Mouse (Mus musculus) neural tube, embryonic 13.5 days (tissue): Measurements from ENCODE around the gene Gad2. TPM values are rescaled to one million over a fixed set of nuclear protein-coding genes. Genes with fewer than 3 reads are reported as not detected.

Experiments used
- ATAC-seq: fragments of 200-750 bp; cut with Nextera tagmentation; 2 replicates; pipeline ENCODE4 v1.8.0; 2017; ENCODE audit warnings: low read depth, mild to moderate bottlenecking, moderate TSS enrichment, moderate library complexity
- H3K27ac ChIP-seq: fragments of 300-500 bp; sonication (generic); replicated peaks from 2 replicates; pipeline ENCODE4 v1.5.1; 2015; ENCODE audit warnings: moderate library complexity, mild to moderate bottlenecking, inconsistent platforms
- H3K27me3 ChIP-seq: fragments of 300-500 bp; sonication (generic); 2 replicates; pipeline ENCODE4 v1.6.1; 2015; ENCODE audit warnings: mild to moderate bottlenecking, inconsistent platforms
- H3K36me3 ChIP-seq: fragments of 300-500 bp; sonication (generic); 2 replicates; pipeline ENCODE4 v1.6.1; 2015; ENCODE audit warnings: mild to moderate bottlenecking, inconsistent platforms
- H3K4me1 ChIP-seq: fragments of 300-500 bp; sonication (generic); replicated peaks from 2 replicates; pipeline ENCODE4 v1.6.1; 2015; ENCODE audit warnings: inconsistent platforms
- H3K4me2 ChIP-seq: fragments of 300-500 bp; sonication (generic); 2 replicates; pipeline ENCODE4 v1.6.1; 2015; ENCODE audit warnings: inconsistent platforms, mild to moderate bottlenecking, moderate library complexity
- H3K4me3 ChIP-seq: fragments of 300-500 bp; sonication (generic); 2 replicates; pipeline ENCODE4 v1.5.1; 2015; ENCODE audit warnings: mild to moderate bottlenecking, inconsistent platforms
- H3K9ac ChIP-seq: fragments of 300-500 bp; sonication (generic); 2 replicates; pipeline ENCODE4 v1.6.1; 2015; ENCODE audit warnings: moderate library complexity, mild to moderate bottlenecking, inconsistent platforms
- H3K9me3 ChIP-seq: fragments of 300-500 bp; sonication (generic); 2 replicates; pipeline ENCODE4 v1.6.1; 2016; ENCODE audit warnings: inconsistent platforms
- WGBS: fragments of 180-500 bp; shearing (Covaris S2); methylation state at CpG from one replicate; pipeline ENCODE4 v1.1.7; 2015; 5-methylcytosine and 5-hydroxymethylcytosine counted together
- polyA plus RNA-seq: library from polyadenylated mRNA; unstranded; fragments of >200 nt; fragmentation: Nextera tagmentation; extraction: Ambion mirVana; gene quantifications from 2 replicates; pipeline ENCODE4 v1.2.1, GENCODE M21; 2015

Gene Gad2
- polyA plus RNA-seq, 1 experiment from 2014 or later: 40.2 TPM

GRCm38 (mm10) chr2:22671348-22671747 is 49.3 kb downstream of the Gad2 start:
- no peak overlapping the region for H3K9ac ChIP-seq
- H3K4me1 ChIP-seq: no peaks in the 10 kb centered on the region
- H3K9me3 ChIP-seq: no peaks in the 10 kb centered on the region
- no peak overlapping the region for H3K4me2 ChIP-seq
- no peaks in the 10 kb centered on the region for H3K27me3 ChIP-seq
- no peak overlapping the region for H3K4me3 ChIP-seq
- 70% methylated on average over 1 of the region's 1 CpGs for WGBS
- peaks cover 25% of the 10 kb centered on the region for H3K36me3 ChIP-seq
- H3K27ac ChIP-seq: no peak overlapping the region
- ATAC-seq: no peak

GRCm38 (mm10) chr2:22677066-22677465 is 55.1 kb downstream of the Gad2 start:
- Histone ChIP-seq H3K27ac (no peak overlapping the region), H3K4me2 (no peak overlapping the region), H3K27me3 (no peaks in the 10 kb centered on the region), H3K4me1 (no peaks in the 10 kb centered on the region), H3K36me3 (peaks cover 28% of the 10 kb centered on the region; the same call in 1 of the 2 replicates), H3K9me3 (no peaks in the 10 kb centered on the region), H3K4me3 (no peak overlapping the region), H3K9ac (no peak overlapping the region)
- ATAC-seq: no peak
- 42% methylated on average over 8 of the region's 8 CpGs for WGBS

- ATAC-seq: no peak
- H3K9ac ChIP-seq: no peak overlapping the region
- no peak overlapping the region for H3K4me3 ChIP-seq
- H3K27me3 ChIP-seq: no peaks in the 10 kb centered on the region
- no peaks in the 10 kb centered on the region for H3K4me1 ChIP-seq
- 68% methylated on average over 4 of the region's 4 CpGs for WGBS
- no peak overlapping the region for H3K27ac ChIP-seq
- H3K9me3 ChIP-seq: no peaks in the 10 kb centered on the region
- H3K4me2 ChIP-seq: no peak overlapping the region
- peaks cover 26% of the 10 kb centered on the region for H3K36me3 ChIP-seq
Observed at GRCm38 (mm10) chr2:22679944-22680343, 57.9 kb downstream of the Gad2 start.

GRCm38 (mm10) chr2:22689969-22690368 is 68.0 kb downstream of the Gad2 start:
- H3K9me3 ChIP-seq: no peaks in the 10 kb centered on the region
- no peak overlapping the region for H3K27ac ChIP-seq
- peaks cover 46% of the 10 kb centered on the region for H3K36me3 ChIP-seq
- ATAC-seq: no peak
- H3K27me3 ChIP-seq: no peaks in the 10 kb centered on the region
- no peak overlapping the region for H3K9ac ChIP-seq
- H3K4me1 ChIP-seq: no peaks in the 10 kb centered on the region
- no peak overlapping the region for H3K4me3 ChIP-seq
- H3K4me2 ChIP-seq: no peak overlapping the region
- 81% methylated on average over 7 of the region's 7 CpGs for WGBS

DNA sequence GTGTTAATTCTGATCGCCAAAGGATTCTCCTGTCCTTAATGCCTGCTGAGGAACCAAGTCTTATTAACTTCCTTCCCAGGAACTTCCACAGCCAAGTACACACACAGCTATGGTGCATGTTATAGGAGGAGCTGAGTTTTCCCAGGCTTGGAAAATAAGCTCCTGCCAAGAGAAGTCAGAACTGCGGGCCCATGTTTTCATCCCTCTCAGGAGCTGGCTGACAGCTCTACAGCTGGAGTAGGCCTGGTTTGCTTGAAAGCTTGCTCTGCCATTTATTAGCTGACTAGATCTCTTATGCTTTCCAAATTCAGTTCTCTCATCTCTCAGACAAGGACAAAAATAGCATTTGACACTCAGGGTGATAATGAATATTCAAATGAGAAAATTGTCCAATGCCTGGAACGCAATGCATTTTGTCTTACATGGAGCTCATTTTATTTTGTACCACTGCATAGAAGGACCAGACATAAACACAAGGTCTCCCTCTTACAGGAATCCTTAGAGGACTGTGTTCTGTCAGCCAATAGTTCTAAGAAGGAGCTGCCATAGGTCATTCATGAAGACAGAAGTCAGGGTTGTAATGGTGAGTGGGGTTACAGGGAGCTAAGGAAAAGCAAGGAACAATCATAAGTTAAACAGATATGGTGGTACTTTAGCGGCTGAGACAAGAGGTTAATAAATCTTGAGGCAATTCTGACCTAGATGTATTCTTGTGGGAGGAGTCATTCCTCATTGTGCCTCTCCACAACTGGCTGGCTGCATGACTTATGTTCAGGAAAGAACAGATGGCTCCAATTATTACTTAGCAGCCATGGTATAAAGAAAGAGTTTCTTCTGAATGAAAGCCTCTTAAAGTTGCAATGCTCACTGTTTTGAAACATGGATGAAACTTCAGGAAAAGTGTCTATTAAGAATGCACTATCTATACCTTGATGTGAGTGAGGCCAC is 83.0 kb downstream of the Gad2 start:
- Histone ChIP-seq H3K27ac (no peak overlapping the region; the same call in 1 of the 2 replicates), H3K4me1 (peaks cover 17% of the 10 kb centered on the region), H3K4me3 (no peak overlapping the region), H3K36me3 (no peaks in the 10 kb centered on the region), H3K4me2 (no peak overlapping the region), H3K9ac (no peak overlapping the region), H3K9me3 (no peaks in the 10 kb centered on the region), H3K27me3 (no peaks in the 10 kb centered on the region)
- WGBS: 55% methylated on average over 4 of the region's 4 CpGs
- no peak for ATAC-seq

DNA sequence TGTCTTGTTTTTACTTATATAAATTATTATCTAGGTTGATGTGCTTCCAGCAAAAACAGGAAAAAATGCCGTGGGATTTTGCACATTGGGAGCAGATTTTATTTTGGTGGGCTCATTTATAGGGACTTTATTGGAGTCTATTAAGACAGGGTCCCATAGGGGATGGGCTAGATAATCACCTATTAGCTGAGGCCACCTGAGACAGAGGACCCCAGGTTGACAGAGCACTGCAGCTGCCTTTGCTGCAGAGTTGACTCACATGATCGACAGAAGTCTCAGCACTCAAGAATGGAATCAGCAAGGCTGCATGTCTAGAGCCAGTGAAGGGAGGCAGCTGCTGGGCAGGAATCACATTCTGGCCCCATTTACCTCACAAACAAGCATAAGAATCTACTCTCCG is 84.2 kb downstream of the Gad2 start:
- H3K4me2 ChIP-seq: no peak overlapping the region
- no peak overlapping the region for H3K4me3 ChIP-seq
- H3K27ac ChIP-seq: no peak overlapping the region
- no peak for ATAC-seq
- no peak overlapping the region for H3K9ac ChIP-seq
- no peaks in the 10 kb centered on the region for H3K36me3 ChIP-seq
- 49% methylated on average over 3 of the region's 3 CpGs for WGBS
- no peaks in the 10 kb centered on the region for H3K9me3 ChIP-seq
- no peaks in the 10 kb centered on the region for H3K27me3 ChIP-seq
- H3K4me1 ChIP-seq: peaks cover 17% of the 10 kb centered on the region

GRCm38 (mm10) chr2:22721522-22722470 is 99.8 kb downstream of the Gad2 start:
- no peak overlapping the region for H3K9ac ChIP-seq
- no peaks in the 10 kb centered on the region for H3K4me1 ChIP-seq
- H3K4me3 ChIP-seq: no peak overlapping the region
- H3K4me2 ChIP-seq: no peak overlapping the region
- no peaks in the 10 kb centered on the region for H3K9me3 ChIP-seq
- ATAC-seq: peak; percentile 89
- no peaks in the 10 kb centered on the region for H3K36me3 ChIP-seq
- H3K27me3 ChIP-seq: no peaks in the 10 kb centered on the region
- 29% methylated on average over 8 of the region's 8 CpGs for WGBS
- no peak overlapping the region for H3K27ac ChIP-seq

DNA sequence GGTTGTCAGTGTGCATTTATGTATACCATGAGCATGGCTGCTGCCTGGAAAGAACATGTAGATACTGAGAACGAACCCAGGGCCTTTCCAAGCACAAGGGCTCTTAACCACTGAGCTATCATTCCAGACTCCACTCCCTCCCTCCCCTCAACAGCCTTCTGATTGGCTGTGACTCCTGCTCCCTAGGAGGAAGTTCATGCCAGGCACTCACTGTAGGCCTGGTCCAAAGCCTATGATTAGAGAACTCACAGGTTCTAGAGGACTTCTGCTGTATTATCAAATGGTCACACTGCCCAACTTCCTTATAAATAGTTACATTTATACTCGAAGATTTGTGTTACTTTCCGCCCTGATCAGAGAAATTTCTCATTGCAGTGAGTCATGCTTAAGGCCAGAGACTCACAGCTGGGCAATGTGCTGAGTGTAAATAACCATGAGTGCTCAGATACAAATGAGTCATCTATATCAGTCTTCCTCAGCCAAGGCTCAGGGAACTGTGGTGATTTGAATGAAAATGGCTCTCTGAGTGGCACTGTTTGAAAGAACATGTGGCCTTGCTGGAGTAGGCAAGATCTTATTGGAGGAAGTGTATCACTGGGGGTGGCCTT is 102.0 kb downstream of the Gad2 start:
- no peak overlapping the region for H3K27ac ChIP-seq
- ATAC-seq: no peak
- H3K36me3 ChIP-seq: no peaks in the 10 kb centered on the region
- WGBS: 76% methylated on average over 3 of the region's 3 CpGs
- no peaks in the 10 kb centered on the region for H3K9me3 ChIP-seq
- no peaks in the 10 kb centered on the region for H3K4me1 ChIP-seq
- H3K9ac ChIP-seq: no peak overlapping the region
- no peak overlapping the region for H3K4me3 ChIP-seq
- no peaks in the 10 kb centered on the region for H3K27me3 ChIP-seq
- H3K4me2 ChIP-seq: no peak overlapping the region

DNA sequence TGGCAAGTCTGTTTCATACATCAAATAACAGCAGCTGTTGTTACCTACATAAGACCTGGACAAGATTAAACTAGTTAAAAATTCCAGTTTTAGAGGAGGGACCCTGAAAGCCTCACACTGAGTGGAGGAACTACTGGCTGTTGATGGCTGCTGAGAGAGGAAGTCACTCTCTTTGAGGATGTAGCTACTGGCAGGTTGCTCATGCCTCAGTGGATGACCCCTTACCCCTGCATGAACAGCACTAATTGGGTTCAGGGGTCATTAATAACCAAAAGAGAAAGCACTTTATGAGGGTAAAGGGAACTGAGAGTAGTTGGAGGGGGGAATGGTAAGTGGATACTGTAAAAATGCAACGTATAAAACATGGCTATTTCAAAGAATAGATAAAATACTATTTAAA is 105.1 kb downstream of the Gad2 start:
- H3K27me3 ChIP-seq: no peaks in the 10 kb centered on the region
- ATAC-seq: no peak
- no peak overlapping the region for H3K9ac ChIP-seq
- H3K4me2 ChIP-seq: no peak overlapping the region
- H3K36me3 ChIP-seq: no peaks in the 10 kb centered on the region
- no peaks in the 10 kb centered on the region for H3K9me3 ChIP-seq
- 90% methylated on average over 1 of the region's 1 CpGs for WGBS
- H3K27ac ChIP-seq: no peak overlapping the region
- H3K4me1 ChIP-seq: no peaks in the 10 kb centered on the region
- no peak overlapping the region for H3K4me3 ChIP-seq

- no peaks in the 10 kb centered on the region for H3K9me3 ChIP-seq
- no peak for ATAC-seq
- H3K27me3 ChIP-seq: no peaks in the 10 kb centered on the region
- H3K9ac ChIP-seq: no peak overlapping the region
- H3K4me3 ChIP-seq: no peak overlapping the region
- 80% methylated on average over 2 of the region's 2 CpGs for WGBS
- H3K36me3 ChIP-seq: no peaks in the 10 kb centered on the region
- H3K4me1 ChIP-seq: no peaks in the 10 kb centered on the region
- no peak overlapping the region for H3K4me2 ChIP-seq
- no peak overlapping the region for H3K27ac ChIP-seq
Observed at GRCm38 (mm10) chr2:22736134-22736533, 114.1 kb downstream of the Gad2 start.

- Histone ChIP-seq H3K9ac (no peak overlapping the region), H3K4me2 (no peak overlapping the region), H3K4me1 (no peaks in the 10 kb centered on the region), H3K27ac (no peak overlapping the region), H3K4me3 (no peak overlapping the region), H3K9me3 (no peaks in the 10 kb centered on the region), H3K36me3 (no peaks in the 10 kb centered on the region), H3K27me3 (no peaks in the 10 kb centered on the region)
- WGBS: 70% methylated on average over 1 of the region's 1 CpGs
- ATAC-seq: no peak
Observed at GRCm38 (mm10) chr2:22739369-22739768, 117.4 kb downstream of the Gad2 start.

DNA sequence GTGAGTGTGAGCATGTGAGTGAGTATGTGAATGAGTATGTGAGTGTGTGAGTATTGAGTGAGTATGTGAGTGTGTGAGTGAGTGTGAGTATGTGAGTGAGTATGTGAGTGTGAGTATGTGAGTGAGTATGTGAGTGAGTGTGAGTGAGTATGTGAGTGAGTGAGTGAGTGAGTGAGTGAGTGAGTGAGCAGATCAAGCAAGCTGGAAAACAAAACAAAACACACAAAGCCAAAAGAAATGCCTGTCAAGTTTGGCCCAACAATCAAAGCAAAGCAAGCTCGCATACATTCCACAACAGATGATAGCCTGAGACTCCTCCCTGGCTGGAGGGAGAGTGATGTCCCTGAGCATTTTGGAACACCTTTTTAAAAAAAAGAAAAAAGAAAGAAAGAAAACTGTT is 118.4 kb downstream of the Gad2 start:
- H3K27me3 ChIP-seq: no peaks in the 10 kb centered on the region
- H3K36me3 ChIP-seq: no peaks in the 10 kb centered on the region
- no peaks in the 10 kb centered on the region for H3K9me3 ChIP-seq
- no peaks in the 10 kb centered on the region for H3K4me1 ChIP-seq
- H3K4me2 ChIP-seq: no peak overlapping the region
- WGBS: 73% methylated on average over 1 of the region's 1 CpGs
- H3K9ac ChIP-seq: no peak overlapping the region
- ATAC-seq: no peak
- no peak overlapping the region for H3K4me3 ChIP-seq
- H3K27ac ChIP-seq: no peak overlapping the region
